Mouse (Mus musculus) thymus, adult 2 months (tissue): Measurements from ENCODE around the gene Phgdh.

Source experiments
- CTCF ChIP-seq: fragments of 200-500 bp; IDR thresholded peaks from 2 replicates; pipeline ENCODE4 v1.5.1; 2012; ENCODE audit warnings: mild to moderate bottlenecking, control low read depth, low read length, moderate library complexity, borderline replicate concordance; ENCODE audit not compliant: control insufficient read depth, poor library complexity, insufficient read depth; ENCODE audit errors: extremely low read depth
- POLR2A ChIP-seq: fragments of 200-500 bp; IDR thresholded peaks from 2 replicates; pipeline ENCODE4 v1.6.1; 2012; ENCODE audit warnings: mild to moderate bottlenecking, low read length, control low read depth, moderate library complexity; ENCODE audit not compliant: control insufficient read depth, poor library complexity, insufficient read depth; ENCODE audit errors: extremely low read depth

DNA sequence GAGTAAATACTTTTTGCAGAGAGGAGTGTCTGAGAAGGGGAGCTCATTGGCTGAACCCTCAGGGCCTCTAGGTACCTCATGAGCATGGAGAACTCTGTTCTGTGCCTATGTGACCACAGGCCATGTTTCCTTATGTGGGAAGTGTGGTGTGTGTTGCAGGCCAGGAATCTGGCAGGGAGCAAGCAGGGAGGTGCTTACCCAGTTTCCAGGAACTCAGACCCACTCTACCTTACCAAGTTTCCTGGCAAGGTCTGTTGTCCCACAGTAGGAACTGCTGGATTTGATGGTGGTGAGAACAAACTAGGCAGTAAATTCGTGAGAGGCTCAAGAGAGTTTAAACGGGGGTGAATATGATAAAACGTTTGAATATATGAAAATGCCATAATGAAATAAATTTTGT is 26.3 kb upstream of the Phgdh start:
- TF ChIP-seq CTCF (no peak), POLR2A (no peak)
